Mouse (Mus musculus) myocyte (in vitro differentiated cells): ENCODE data around the gene Wdpcp.

Experiments
- CEBPB ChIP-seq: IDR thresholded peaks from 2 replicates; pipeline ENCODE4 v1.6.1; 2011; ENCODE audit warnings: mild to moderate bottlenecking, moderate library complexity; ENCODE audit not compliant: poor library complexity, insufficient read depth, severe bottlenecking
- E2F4 ChIP-seq: IDR thresholded peaks from one replicate; pipeline ENCODE4 v1.6.1; 2011; ENCODE audit warnings: mild to moderate bottlenecking, control low read depth, moderate library complexity; ENCODE audit not compliant: insufficient read depth
- MAX ChIP-seq: IDR thresholded peaks from one replicate; pipeline ENCODE4 v1.6.1; 2011; ENCODE audit warnings: low read depth, mild to moderate bottlenecking, control low read depth
- MYOD1 ChIP-seq, 3 experiments: IDR thresholded peaks; one replicate each; pipeline ENCODE4 v1.6.1; 2011; ENCODE audit warnings: control low read depth in 2 of 3, low read depth in 2 of 3, mild to moderate bottlenecking in 2 of 3, moderate library complexity in 1 of 3; ENCODE audit not compliant: insufficient read length in 2 of 3, control insufficient read depth in 1 of 3
- MYOG ChIP-seq, 3 experiments: IDR thresholded peaks; one replicate each; pipeline ENCODE4 v1.6.1; 2011; ENCODE audit warnings: control low read depth in 2 of 3, low read depth in 2 of 3, mild to moderate bottlenecking in 2 of 3; ENCODE audit not compliant: insufficient read length in 2 of 3, control insufficient read depth in 1 of 3, insufficient read depth in 1 of 3
- POLR2A ChIP-seq: IDR thresholded peaks from one replicate; pipeline ENCODE4 v1.6.1; 2011; ENCODE audit warnings: low read depth, mild to moderate bottlenecking, control low read depth, moderate library complexity; ENCODE audit not compliant: insufficient read length
- TCF3 ChIP-seq: IDR thresholded peaks from one replicate; pipeline ENCODE4 v1.6.1; 2011; ENCODE audit warnings: low read depth, control low read depth; ENCODE audit not compliant: insufficient read length
- USF1 ChIP-seq: IDR thresholded peaks from one replicate; pipeline ENCODE4 v1.6.1; 2011; ENCODE audit warnings: low read depth, mild to moderate bottlenecking, control low read depth, moderate library complexity

- no peak for TF ChIP-seq MYOG (IDR thresholded peaks at IDR 0.05; ENCODE audit: control insufficient read depth in 1 of 3, insufficient read depth in 1 of 3, insufficient read length in 2 of 3, low read depth in 2 of 3)
- no peak for TF ChIP-seq TCF3
- no peak for TF ChIP-seq USF1
- TF ChIP-seq POLR2A, result no peak
- no peak for TF ChIP-seq MYOD1 (IDR thresholded peaks at IDR 0.05; ENCODE audit: control insufficient read depth in 1 of 3, insufficient read length in 2 of 3, low read depth in 2 of 3)
- no peak for TF ChIP-seq E2F4
- no peak for TF ChIP-seq CEBPB
- no peak for TF ChIP-seq MAX
These were observed 20.0 kb upstream of the Wdpcp start for GRCm38 (mm10) chr11:21552049-21552448.
